Mouse (Mus musculus): ENCODE measurements around the gene Cbx8.

Gene Cbx8

GRCm38 (mm10) chr11:119033874-119034558 is 6.8 kb downstream of the Cbx8 start:
- no peak for DNase-seq (ENCODE audit: low read depth, low spot score)

- no peak for DNase-seq (ENCODE audit: low read depth, low spot score)
These were observed 14.6 kb downstream of the Cbx8 start for GRCm38 (mm10) chr11:119026203-119026602.

- no peak for DNase-seq (ENCODE audit: low read depth, low spot score)
These were observed 16.5 kb downstream of the Cbx8 start for GRCm38 (mm10) chr11:119024260-119024659.

DNA sequence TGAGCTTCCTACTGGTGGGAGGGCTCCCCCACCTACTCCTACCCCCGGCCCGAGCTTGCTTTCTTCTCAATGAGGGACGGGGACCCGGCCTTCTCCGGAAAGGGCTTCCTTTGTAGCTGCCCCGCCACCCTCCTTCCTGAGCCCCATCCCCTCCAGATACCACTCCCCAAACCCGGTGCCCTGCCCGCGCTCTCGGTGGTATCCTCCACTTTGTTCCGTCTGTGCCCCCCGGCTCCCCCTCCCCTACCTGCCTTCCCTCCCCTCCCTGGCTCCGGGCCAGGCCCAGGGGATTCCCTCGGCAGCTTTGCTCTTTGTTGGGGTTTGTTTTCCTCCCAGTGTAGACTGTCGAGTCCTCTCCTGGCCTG is 17.2 kb downstream of the Cbx8 start:
- DNase-seq (ENCODE audit: low read depth, low spot score) = no peak

DNA sequence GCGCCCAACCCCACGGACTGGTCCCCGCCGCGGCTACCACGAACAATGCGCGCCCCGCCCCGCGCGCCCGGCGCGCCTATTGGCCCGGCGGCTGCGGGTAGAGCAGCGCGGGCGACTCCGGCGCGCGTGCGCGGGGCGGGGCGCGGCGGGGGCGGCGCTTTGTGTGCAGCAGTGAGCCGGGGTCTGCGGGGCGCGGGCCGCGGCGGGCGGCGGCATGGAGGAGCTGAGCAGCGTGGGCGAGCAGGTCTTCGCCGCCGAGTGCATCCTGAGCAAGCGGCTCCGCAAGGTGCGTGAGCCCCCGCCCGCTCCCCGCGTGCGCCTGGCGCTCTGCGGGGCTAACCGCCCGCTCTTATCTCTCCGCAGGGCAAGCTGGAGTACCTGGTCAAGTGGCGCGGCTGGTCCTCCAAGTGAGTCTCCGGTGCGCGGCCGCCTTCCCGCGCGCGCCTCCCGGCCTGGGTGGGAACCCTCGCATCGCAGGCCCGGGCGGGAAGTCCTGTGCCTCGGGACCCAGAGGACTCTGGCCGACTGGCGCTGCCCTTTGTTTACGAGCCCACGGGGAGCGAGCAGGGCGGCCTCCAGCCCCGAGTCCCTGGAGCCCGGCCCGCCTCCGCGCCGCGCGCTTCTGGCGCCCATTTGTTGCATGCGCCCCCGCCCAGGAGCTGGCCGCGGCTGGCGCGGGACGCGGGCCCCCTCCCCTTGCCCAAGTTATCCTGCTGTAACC is 17.7 kb downstream of the Cbx8 start, which contains the start of gene Cbx2:
Gene Cbx2, plus strand, starts transcription at position 68 of the 721 bp plus-strand sequence.
- no peak for DNase-seq (ENCODE audit: low read depth, low spot score)

DNA sequence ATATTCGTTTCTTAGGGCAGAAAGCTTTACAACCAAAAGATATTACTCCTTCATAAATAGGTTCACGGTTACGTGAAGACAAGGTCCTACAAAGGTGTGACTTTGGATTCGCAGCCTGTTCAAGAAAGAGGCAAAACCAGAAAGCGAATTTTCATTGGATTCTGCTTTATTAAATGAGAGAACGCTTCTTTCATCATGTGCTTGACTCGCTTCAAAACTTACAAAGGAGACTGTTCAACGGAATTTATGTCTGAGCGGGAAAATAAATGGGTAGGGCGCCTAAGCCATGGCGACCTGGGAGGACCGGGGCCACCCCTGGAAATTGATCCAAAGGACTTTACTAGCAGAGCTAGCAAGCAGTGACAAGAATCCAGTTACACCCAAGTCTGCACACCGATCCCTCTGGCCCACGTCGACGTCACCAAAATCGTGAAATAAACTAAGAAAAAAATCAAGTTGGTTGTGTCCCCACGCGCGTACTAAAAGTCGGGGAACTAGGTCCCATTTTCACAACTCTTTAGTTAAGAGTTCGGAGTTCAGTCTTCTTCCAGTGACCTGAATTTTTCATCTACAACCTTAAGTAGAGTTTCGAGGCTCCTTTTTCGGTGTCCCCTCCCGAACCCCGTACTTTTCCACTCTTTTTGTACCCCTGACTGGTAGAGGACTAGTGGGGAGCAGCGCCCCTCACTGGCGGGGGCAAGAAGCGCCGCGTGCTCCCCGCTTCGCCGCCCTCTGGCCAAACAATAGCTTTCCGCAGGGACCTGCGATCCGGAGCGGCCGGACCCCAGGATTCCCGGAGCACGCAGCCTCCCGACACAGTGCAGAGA is 18.5 kb downstream of the Cbx8 start:
- no peak for DNase-seq (ENCODE audit: low read depth, low spot score)

DNA sequence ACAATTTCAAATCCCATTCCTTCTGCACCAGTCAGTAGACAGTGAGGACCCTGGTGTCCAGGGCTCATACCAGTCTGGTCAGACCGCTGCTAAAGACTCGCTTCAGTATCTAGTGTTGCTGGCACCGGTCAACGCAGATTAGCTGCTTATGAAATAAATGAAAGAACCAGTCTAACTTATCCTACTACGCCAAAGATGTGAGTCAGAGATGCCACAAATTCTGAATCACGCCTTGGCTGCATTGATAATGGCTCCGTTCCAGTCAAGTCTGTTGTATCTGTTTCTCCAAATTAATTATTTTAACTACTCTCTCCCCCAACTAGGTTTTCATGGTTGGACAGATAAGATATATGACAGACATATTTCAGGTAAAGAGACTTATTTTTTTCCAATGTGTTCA is 19.6 kb downstream of the Cbx8 start:
- DNase-seq (ENCODE audit: low read depth, low spot score) = no peak

DNA sequence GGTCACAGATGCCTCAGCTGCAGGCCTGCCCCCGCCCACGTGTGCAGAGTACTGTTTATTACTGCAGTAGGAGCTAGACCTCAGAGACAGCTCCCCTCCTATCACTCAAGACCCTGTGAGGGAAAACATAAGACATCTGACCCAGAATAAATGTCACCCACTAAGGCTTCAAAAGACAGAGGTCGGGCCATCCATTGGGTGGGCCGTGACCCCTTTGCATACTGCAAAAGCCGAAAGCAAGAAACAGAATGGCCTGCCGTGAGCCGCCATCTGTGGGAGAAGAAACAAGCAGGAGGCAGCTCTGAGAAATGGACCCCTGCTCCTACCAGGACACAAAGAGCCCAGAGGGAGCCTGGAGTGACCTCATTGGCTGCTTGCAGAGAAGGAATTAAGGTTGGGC is 23.3 kb downstream of the Cbx8 start:
- no peak for DNase-seq (ENCODE audit: low read depth, low spot score)

DNA sequence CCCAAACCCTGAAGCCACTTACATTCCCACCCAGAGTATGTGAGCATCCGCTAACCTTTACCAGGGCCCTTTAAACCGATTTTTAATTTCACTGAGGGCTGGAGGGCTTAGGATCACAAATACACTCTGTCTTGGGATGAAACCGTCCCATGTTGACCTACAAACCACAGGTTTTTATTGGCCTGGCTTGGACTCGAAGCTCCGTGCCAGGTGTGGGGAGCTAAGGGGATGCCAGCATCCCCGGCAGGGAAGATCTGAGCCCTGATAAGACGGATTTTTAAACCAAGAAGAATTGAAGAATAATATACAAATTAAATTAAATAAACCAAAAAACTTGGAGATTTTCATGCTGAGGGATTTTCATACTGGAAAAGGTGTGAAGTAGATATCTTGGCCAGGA is 26.3 kb downstream of the Cbx8 start:
- DNase-seq (ENCODE audit: low read depth, low spot score) = no peak

GRCm38 (mm10) chr11:119007461-119008456 is 33.0 kb downstream of the Cbx8 start:
- no peak for DNase-seq (ENCODE audit: low read depth, low spot score)

DNA sequence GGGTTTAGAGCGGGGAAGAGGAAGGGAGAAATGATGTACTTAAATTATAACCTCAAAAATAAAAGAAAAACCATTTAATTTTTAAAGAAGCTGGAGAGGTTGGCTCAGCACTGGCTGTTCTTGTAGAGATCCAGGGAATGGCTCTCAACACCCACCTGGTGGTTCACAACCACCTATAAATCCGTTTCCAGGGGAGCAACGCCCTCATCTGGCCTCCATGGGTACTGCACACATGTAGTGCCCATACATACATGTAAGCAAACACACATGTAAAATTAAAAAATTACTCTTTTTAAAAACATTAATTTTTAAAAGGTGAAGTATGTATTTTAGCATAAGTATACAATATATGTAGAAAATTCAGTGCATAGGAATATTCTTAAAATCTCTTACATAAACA is 34.3 kb downstream of the Cbx8 start:
- no peak for DNase-seq (ENCODE audit: low read depth, low spot score)

DNA sequence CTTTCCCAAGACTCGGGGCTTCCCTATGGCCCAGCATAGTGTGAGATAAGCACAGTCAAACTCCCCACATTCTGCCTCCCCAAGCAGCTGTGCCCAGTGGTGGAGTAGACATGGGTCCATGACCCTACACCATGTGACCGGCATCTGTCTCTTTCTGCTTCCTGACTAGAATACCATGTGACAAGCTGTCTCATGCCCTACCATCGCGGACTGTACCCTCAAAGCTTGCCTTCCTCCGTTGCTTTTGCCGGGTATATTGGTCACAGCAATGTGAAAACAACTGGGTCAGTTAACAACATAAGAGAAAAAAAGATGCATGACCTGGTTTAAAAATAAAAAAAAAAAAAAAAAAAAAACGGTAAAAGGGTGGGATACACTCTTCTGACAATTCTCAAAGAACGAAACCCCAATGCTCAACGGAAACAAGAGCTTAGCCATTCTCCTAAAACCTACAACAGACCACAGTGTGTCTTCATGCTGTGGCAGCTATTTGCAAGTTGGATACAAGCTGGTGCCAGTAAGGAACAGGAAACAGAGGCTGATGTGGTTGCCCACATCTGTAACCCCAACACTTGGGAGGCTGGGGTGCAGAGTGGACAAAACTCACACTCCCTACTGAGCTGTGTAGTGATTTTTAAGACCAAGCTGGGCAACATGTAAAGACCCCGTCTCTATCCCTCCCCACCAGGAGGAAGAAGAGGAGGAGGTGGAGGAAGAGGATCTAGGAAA is 35.1 kb downstream of the Cbx8 start:
- no peak for DNase-seq (ENCODE audit: low read depth, low spot score)

DNA sequence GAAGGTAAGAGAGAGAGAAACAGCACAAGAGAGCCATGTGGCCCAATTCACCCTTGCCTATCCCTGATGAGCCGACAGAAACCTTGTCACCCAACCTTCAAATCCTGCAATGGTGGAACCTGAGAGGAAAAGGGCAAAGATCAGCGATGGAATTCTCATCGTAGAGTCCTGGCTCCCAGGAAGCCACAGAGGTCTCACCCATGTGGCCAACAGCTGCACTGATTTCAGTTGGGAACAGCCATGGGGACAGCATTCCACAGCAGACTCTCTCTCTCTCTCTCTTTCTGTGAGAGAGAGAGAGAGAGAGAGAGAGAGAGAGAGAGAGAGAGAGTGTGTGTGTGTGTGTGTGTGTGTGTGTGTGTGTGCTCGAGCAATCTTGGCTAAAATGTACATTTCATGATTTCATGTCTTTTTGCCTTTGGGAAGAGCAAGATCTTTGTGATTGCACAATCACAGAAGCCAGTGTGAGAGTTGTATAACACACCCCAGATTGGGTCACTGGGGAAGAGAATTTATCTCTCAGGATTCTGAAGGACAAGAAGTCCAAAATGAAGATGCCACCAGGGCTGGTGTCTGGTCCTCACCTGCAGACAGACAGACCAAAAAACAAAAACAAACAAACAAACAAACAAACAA is 39.2 kb downstream of the Cbx8 start:
- DNase-seq (ENCODE audit: low read depth, low spot score) = no peak

- DNase-seq (ENCODE audit: low read depth, low spot score) = no peak
These were observed 39.9 kb downstream of the Cbx8 start for GRCm38 (mm10) chr11:119000877-119001276.

DNA sequence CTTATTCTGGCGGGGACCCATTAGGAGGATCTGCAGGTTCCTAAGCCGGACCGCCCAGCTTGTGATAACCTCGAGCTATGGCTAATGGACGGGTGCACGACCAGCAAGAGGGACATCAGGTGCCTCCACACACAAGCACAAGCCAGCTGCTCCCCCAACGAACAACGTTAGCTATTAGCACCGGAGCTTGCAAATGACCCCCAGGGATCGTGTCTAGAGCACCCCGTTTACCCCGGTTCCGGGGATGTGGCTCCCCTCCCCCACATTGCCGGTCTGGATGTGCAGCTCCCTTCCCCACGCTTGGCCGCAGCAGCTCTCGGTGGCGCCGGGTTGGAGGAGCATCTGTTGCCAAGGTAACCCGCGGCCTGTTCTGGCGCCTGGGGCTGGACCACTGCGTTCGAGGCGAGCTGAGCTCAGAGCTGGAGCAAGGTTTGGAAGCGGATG is 41.4 kb downstream of the Cbx8 start:
- DNase-seq (ENCODE audit: low read depth, low spot score) = no peak

- DNase-seq (ENCODE audit: low read depth, low spot score) = peak; percentile 64
These were observed 42.1 kb downstream of the Cbx8 start for GRCm38 (mm10) chr11:118998540-118999265.

GRCm38 (mm10) chr11:118997182-118997581 is 43.6 kb downstream of the Cbx8 start:
- DNase-seq (ENCODE audit: low read depth, low spot score) = no peak

- no peak for DNase-seq (ENCODE audit: low read depth, low spot score)
These were observed 45.3 kb downstream of the Cbx8 start for GRCm38 (mm10) chr11:118995448-118995847.

GRCm38 (mm10) chr11:118992781-118993180 is 48.0 kb downstream of the Cbx8 start:
- DNase-seq (ENCODE audit: low read depth, low spot score) = no peak
